Comparison of ENCODE assay signal across 28 mouse cellular contexts in genomic region chr9:115919736-115920135, GRCm38 (mm10). TPM values are rescaled to one million over a fixed set of nuclear protein-coding genes. Genes with fewer than 3 reads are reported as not detected.
"Had no signal": no experiment of that assay in that cellular context is flagged by ENCODE, and none has a peak within 500 bp of the region (broad histone marks: within the 10 kb centered on the region; RNA-seq: fewer than 3 reads in every experiment).

No protein-coding gene starts in this region.

- H3K9ac ChIP-seq: heart, embryonic 13.5 days; heart, embryonic 15.5 days; hindbrain, embryonic 12.5 days; hindbrain, embryonic 14.5 days; kidney, embryonic 15.5 days; limb, embryonic 13.5 days; limb, embryonic 15.5 days; liver, embryonic 12.5 days; liver, embryonic 14.5 days had no signal

- H3K36me3 ChIP-seq: heart, embryonic 13.5 days; heart, embryonic 15.5 days; hindbrain, embryonic 10.5 days; hindbrain, embryonic 12.5 days; kidney, embryonic 15.5 days; limb, embryonic 13.5 days; limb, embryonic 15.5 days; liver, embryonic 12.5 days had no signal

- H3K27me3 ChIP-seq: heart, embryonic 13.5 days; heart, embryonic 15.5 days; hindbrain, embryonic 12.5 days; kidney, embryonic 15.5 days; limb, embryonic 13.5 days; limb, embryonic 15.5 days; liver, embryonic 12.5 days had no signal

- H3K4me1 ChIP-seq: hindbrain, embryonic 10.5 days; hindbrain, embryonic 12.5 days; liver, embryonic 12.5 days had no signal

- H3K4me3 ChIP-seq: gastrocnemius, adult 2 months; heart, embryonic 13.5 days; heart, embryonic 15.5 days; hindbrain, embryonic 10.5 days; hindbrain, embryonic 12.5 days; kidney, embryonic 15.5 days; limb, embryonic 13.5 days; limb, embryonic 15.5 days; liver, embryonic 12.5 days had no signal

- H3K9me3 ChIP-seq: heart, embryonic 13.5 days; heart, embryonic 15.5 days; hindbrain, embryonic 10.5 days; hindbrain, embryonic 12.5 days; kidney, embryonic 15.5 days; limb, embryonic 15.5 days; liver, embryonic 12.5 days had no signal

- DNase-seq: gastrocnemius, adult 2 months; gastrocnemius, postnatal 10 days; gastrocnemius, postnatal 25 days; heart, adult 18-20 months; heart, postnatal 14 days; heart, postnatal 36 days; kidney, adult 18-20 months; kidney, adult 9 months; kidney, postnatal 14 days; kidney, postnatal 36 days; layer of hippocampus, adult 9-11 months; layer of hippocampus, postnatal 36 days had no signal

- H3K27ac ChIP-seq: gastrocnemius, adult 2 months; heart, embryonic 13.5 days; heart, embryonic 15.5 days; hindbrain, embryonic 10.5 days; hindbrain, embryonic 12.5 days; hindbrain, embryonic 14.5 days; kidney, embryonic 15.5 days; limb, embryonic 13.5 days; limb, embryonic 15.5 days; liver, embryonic 12.5 days; liver, embryonic 14.5 days had no signal

- H3K4me2 ChIP-seq: heart, embryonic 11.5 days; heart, embryonic 13.5 days; heart, embryonic 15.5 days; hindbrain, embryonic 12.5 days; hindbrain, embryonic 14.5 days; kidney, embryonic 15.5 days; limb, embryonic 13.5 days; limb, embryonic 15.5 days; liver, embryonic 12.5 days had no signal

- ATAC-seq: forebrain, embryonic 16.5 days; hindbrain, embryonic 16.5 days; inflammation-experienced regulatory T-cells, adult 6 months; liver, embryonic 12.5 days had no signal

RNA-seq across cellular contexts. Expression of gene Gadl1, which starts 10.5 kb away (rescaled TPM):
- total RNA-seq: heart, adult 18-20 months; heart, postnatal 36 days; liver, adult 2 months had no signal
- polyA plus RNA-seq: inflammation-experienced regulatory T-cells, adult 6 months; large intestine, adult 2 months; liver, adult 2 months had no signal
